Comparison of ENCODE assay signal across 8 mouse cellular contexts in genomic region chr5:144257451-144258110, GRCm38 (mm10). TPM values are rescaled to one million over a fixed set of nuclear protein-coding genes. Genes with fewer than 3 reads are reported as not detected.
DNase-seq lines count a peak whose midpoint lies in the region; ATAC-seq lines count a peak whose summit lies in the region.

No protein-coding gene starts in this region.

- peaks cover 66% of the 10 kb centered on the region for H3K4me1 ChIP-seq in heart, embryonic 12.5 days (replicated peaks)
- H3K4me1 ChIP-seq in brown adipose tissue, adult 24 weeks (ENCODE audit: control insufficient read depth, insufficient read depth, insufficient read length, low read length): peaks cover 47% of the 10 kb centered on the region
- peaks cover 47% of the 10 kb centered on the region for H3K4me1 ChIP-seq in hindbrain, embryonic 15.5 days (replicated peaks)
- H3K4me1 ChIP-seq in midbrain, embryonic 12.5 days: peaks cover 45% of the 10 kb centered on the region

- H3K9me3 ChIP-seq in heart, embryonic 12.5 days (replicated peaks): no peaks in the 10 kb centered on the region
- no peaks in the 10 kb centered on the region for H3K9me3 ChIP-seq in hindbrain, embryonic 15.5 days
- H3K9me3 ChIP-seq in midbrain, embryonic 12.5 days: no peaks in the 10 kb centered on the region

- WGBS in heart, embryonic 12.5 days: 62% methylated on average over 3 of the region's 3 CpGs
- WGBS in hindbrain, embryonic 15.5 days: 77% methylated on average over 3 of the region's 3 CpGs
- 75% methylated on average over 3 of the region's 3 CpGs for WGBS in midbrain, embryonic 12.5 days

- H3K36me3 ChIP-seq in heart, embryonic 12.5 days: peaks cover 28% of the 10 kb centered on the region
- no peaks in the 10 kb centered on the region for H3K36me3 ChIP-seq in hindbrain, embryonic 15.5 days
- peaks cover 25% of the 10 kb centered on the region; the same call in 1 of the 2 replicates for H3K36me3 ChIP-seq in midbrain, embryonic 12.5 days

- peak overlapping the region; percentile 99 for H3K9ac ChIP-seq in heart, embryonic 12.5 days
- peak overlapping the region; percentile 87; the same call in 1 of the 2 replicates for H3K9ac ChIP-seq in hindbrain, embryonic 15.5 days
- H3K9ac ChIP-seq in midbrain, embryonic 12.5 days (replicated peaks): peak overlapping the region; percentile 97

- H3K27me3 ChIP-seq in heart, embryonic 12.5 days (replicated peaks): no peaks in the 10 kb centered on the region
- H3K27me3 ChIP-seq in hindbrain, embryonic 15.5 days: no peaks in the 10 kb centered on the region
- no peaks in the 10 kb centered on the region for H3K27me3 ChIP-seq in midbrain, embryonic 12.5 days

- H3K27ac ChIP-seq in heart, embryonic 12.5 days (ENCODE audit: poor library complexity, severe bottlenecking): peak overlapping the region; percentile 96
- H3K27ac ChIP-seq in brown adipose tissue, adult 24 weeks (replicated peaks; ENCODE audit: low read depth, low read length): peak overlapping the region; percentile 89
- H3K27ac ChIP-seq in hindbrain, embryonic 15.5 days (replicated peaks): no peak overlapping the region
- no peak overlapping the region for H3K27ac ChIP-seq in midbrain, embryonic 12.5 days (replicated peaks)

- H3K4me3 ChIP-seq in heart, embryonic 12.5 days: peak overlapping the region; percentile 98
- peak overlapping the region; percentile 96 for H3K4me3 ChIP-seq in brown adipose tissue, adult 24 weeks (ENCODE audit: insufficient read depth, low read depth, low read length)
- H3K4me3 ChIP-seq in hindbrain, embryonic 15.5 days: peak overlapping the region; percentile 83
- H3K4me3 ChIP-seq in midbrain, embryonic 12.5 days: peak overlapping the region; percentile 82

- DNase-seq in heart, postnatal 14 days: no peak
- no peak for DNase-seq in frontal cortex, postnatal 14 days (ENCODE audit: low spot score in 2 of 2)
- no peak for DNase-seq in left cerebral cortex, postnatal 14 days (ENCODE audit: low spot score in 2 of 2)

- ATAC-seq in heart, embryonic 12.5 days (ENCODE audit: insufficient number of reproducible peaks, low FRiP score): no peak
- no peak for ATAC-seq in hindbrain, embryonic 15.5 days (ENCODE audit: low FRiP score, low read depth)
- no peak for ATAC-seq in midbrain, embryonic 12.5 days (ENCODE audit: low FRiP score, low read depth)
- ATAC-seq in megakaryocyte-erythroid progenitor cell, adult 5-6 weeks (replicated peaks; ENCODE audit: low FRiP score, low TSS enrichment, poor library complexity, severe bottlenecking): no peak

- intact Hi-C loops in heart, postnatal 14 days (cut with DNase I): loop anchor here (2.0 kb wide), 1 partner anchor 35 kb away; the partner anchor contains the start of gene Tecpr1
- intact Hi-C loops in left cerebral cortex, postnatal 14 days (cut with DNase I): no loop called here

- H3K4me2 ChIP-seq in heart, embryonic 12.5 days: peak overlapping the region; percentile 80
- peak overlapping the region; percentile 75 for H3K4me2 ChIP-seq in hindbrain, embryonic 15.5 days
- H3K4me2 ChIP-seq in midbrain, embryonic 12.5 days (replicated peaks): peak overlapping the region; percentile 86

RNA-seq across cellular contexts. Expression of gene Bri3, which starts 13.3 kb away (rescaled TPM):
- 127 and 133 TPM in 2 replicates for polyA plus RNA-seq in heart, embryonic 12.5 days (2016; fragmentation: Nextera tagmentation; extraction: Ambion mirVana)
- total RNA-seq in heart, postnatal 14 days (2021): 100 to 1,000 TPM; 125 to 128 TPM
- 230 and 282 TPM in 2 replicates for polyA plus RNA-seq in brown adipose tissue, adult 24 weeks (2012; ENCODE audit: insufficient read depth, insufficient read length, missing spikeins)
- polyA plus RNA-seq in hindbrain, embryonic 15.5 days (2015; fragmentation: Nextera tagmentation; extraction: Ambion mirVana): 105 and 106 TPM in 2 replicates
- 145 and 166 TPM in 2 replicates for polyA plus RNA-seq in midbrain, embryonic 12.5 days (2016; fragmentation: Nextera tagmentation; extraction: Ambion mirVana)
- 10 to 100 TPM; 62.1 to 75.0 TPM for total RNA-seq in left cerebral cortex, postnatal 14 days (2021)
- total RNA-seq in megakaryocyte-erythroid progenitor cell, adult 5-6 weeks (2014; fragmentation: Nextera tagmentation): 29.3 and 44.6 TPM in 2 replicates
- total RNA-seq in megakaryocyte-erythroid progenitor cell, adult 5-6 weeks (2017): 11.2 and 17.9 TPM in 2 replicates

RNA-seq across cellular contexts. Expression of gene Tecpr1, which starts 34.2 kb away (rescaled TPM):
- polyA plus RNA-seq in heart, embryonic 12.5 days (2016; fragmentation: Nextera tagmentation; extraction: Ambion mirVana): 19.1 and 19.3 TPM in 2 replicates
- 10 to 100 TPM; 29.5 to 34.7 TPM for total RNA-seq in heart, postnatal 14 days (2021)
- 25.9 and 41.4 TPM in 2 replicates for polyA plus RNA-seq in brown adipose tissue, adult 24 weeks (2012; ENCODE audit: insufficient read depth, insufficient read length, missing spikeins)
- 43.0 and 47.4 TPM in 2 replicates for polyA plus RNA-seq in hindbrain, embryonic 15.5 days (2015; fragmentation: Nextera tagmentation; extraction: Ambion mirVana)
- 33.5 and 36.1 TPM in 2 replicates for polyA plus RNA-seq in midbrain, embryonic 12.5 days (2016; fragmentation: Nextera tagmentation; extraction: Ambion mirVana)
- total RNA-seq in left cerebral cortex, postnatal 14 days (2021): 10 to 100 TPM; 84.8 to 90.0 TPM
- total RNA-seq in megakaryocyte-erythroid progenitor cell, adult 5-6 weeks (2014; fragmentation: Nextera tagmentation): 3.8 and 9.4 TPM in 2 replicates
- 1.7 and 5.1 TPM in 2 replicates for total RNA-seq in megakaryocyte-erythroid progenitor cell, adult 5-6 weeks (2017)

Comparison
In these comparisons a context has a peak if more than half of its experiments do, and no peak if none do; other contexts are left out.
1. H3K27ac ChIP-seq: peak in heart, embryonic 12.5 days (single experiment) and brown adipose tissue, adult 24 weeks (single experiment); none in hindbrain, embryonic 15.5 days (single experiment) and midbrain, embryonic 12.5 days (single experiment).
2. Peak in every context shown above with its lines, with median percentiles within 50 percentile points of each other: H3K4me2 ChIP-seq, H3K4me3 ChIP-seq and H3K9ac ChIP-seq.